Mouse (Mus musculus): Measurements from ENCODE around the gene Fto.

DNA sequence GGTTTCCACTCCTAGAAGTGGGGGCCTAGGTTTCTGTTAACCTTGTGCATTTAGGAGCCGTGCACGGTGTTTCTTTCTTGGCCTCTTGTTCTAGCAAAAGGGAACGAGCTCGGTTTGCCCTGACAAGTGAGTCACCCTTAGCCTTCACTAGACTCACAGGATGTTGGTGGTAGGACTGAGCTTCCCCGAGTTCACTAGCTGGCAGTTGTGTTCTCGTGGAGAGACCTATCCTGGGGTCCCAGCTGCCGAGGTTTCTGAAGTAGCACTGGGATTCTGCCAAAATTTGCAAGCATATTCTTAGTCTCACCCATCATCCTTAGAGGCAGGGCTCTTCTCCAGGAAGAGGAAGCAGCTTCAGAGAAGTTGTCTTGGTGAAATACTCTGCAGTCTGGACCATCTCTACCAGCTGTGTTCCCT lies 194.4 kb downstream of the Fto start:
- no peak for TF ChIP-seq BHLHE40 (IDR thresholded peaks at IDR 0.05; ENCODE audit: low read depth, low read length)
- no peak for TF ChIP-seq CTCF (conservative IDR thresholded peaks at IDR 0.05 in 1 of 2, IDR thresholded peaks at IDR 0.05 in 1 of 2; ENCODE audit: low read depth in 2 of 2, low read length in 2 of 2)
- TF ChIP-seq MEF2A (IDR thresholded peaks at IDR 0.05; ENCODE audit: borderline replicate concordance, low read depth, low read length), result no peak
- no peak for TF ChIP-seq POLR2A (IDR thresholded peaks at IDR 0.05; ENCODE audit: low read depth, low read length)
- no peak for TF ChIP-seq MAFK (IDR thresholded peaks at IDR 0.05; ENCODE audit: insufficient replicate concordance, low read length)
- no peak for TF ChIP-seq USF2 (conservative IDR thresholded peaks at IDR 0.05; ENCODE audit: low read depth, low read length)
- TF ChIP-seq POLR2AphosphoS2 (IDR thresholded peaks at IDR 0.05; ENCODE audit: low read depth, low read length), result no peak
- TF ChIP-seq JUND (conservative IDR thresholded peaks at IDR 0.05; ENCODE audit: low read depth, low read length), result no peak
- no peak for TF ChIP-seq NELFE (IDR thresholded peaks at IDR 0.05; ENCODE audit: low read depth, low read length)
- no peak for TF ChIP-seq RAD21 (IDR thresholded peaks at IDR 0.05; ENCODE audit: low read depth, low read length)
- no peak for TF ChIP-seq E2F4 (IDR thresholded peaks at IDR 0.05; ENCODE audit: insufficient replicate concordance, low read depth, low read length)
- no peak for TF ChIP-seq ZNF384 (IDR thresholded peaks at IDR 0.05; ENCODE audit: low read depth, low read length)
- no peak for TF ChIP-seq IRF4 (IDR thresholded peaks at IDR 0.05; ENCODE audit: low read depth, low read length)

All from CH12.LX (cell line).